Mouse (Mus musculus): ENCODE results near the gene Gad2. TPM values are rescaled to one million over a fixed set of nuclear protein-coding genes. Genes with fewer than 3 reads are reported as not detected.

The Gad2 gene
- not detected in 2 replicates for polyA plus RNA-seq (2015; fragmentation: Nextera tagmentation; extraction: Ambion mirVana)

GRCm38 (mm10) chr2:22621828-22622731, at the start of gene Gad2:
Gene Gad2 (plus strand): TSS chr2:22622205.

Small RNA genes within 50 kb of the gene (microRNA-seq; reads per million reads assigned to microRNA genes)
- gene Gm23636 (not detected), gene Mir3967 (not detected)

Other genes starting within 250 kb of the Gad2 start
- 4.8 and 9.6 TPM in 2 replicates for gene Apbb1ip, start 151.9 kb downstream of the Gad2 start, polyA plus RNA-seq (2015; fragmentation: Nextera tagmentation; extraction: Ambion mirVana)

All from urinary bladder, postnatal 0 days (tissue).